Mouse (Mus musculus): ENCODE measurements around the gene Tssk4. TPM values are rescaled to one million over a fixed set of nuclear protein-coding genes. Genes with fewer than 3 reads are reported as not detected.

The Tssk4 gene
- total RNA-seq, 4 experiments from 2014 or later = 0.44 to 0.88 (median 0.52) TPM

Other genes starting within 250 kb of the Tssk4 start
- 100 to 1,000 TPM; 132 to 160 (median 146) TPM for gene Dhrs4, start 171.4 kb upstream of the Tssk4 start, total RNA-seq (2022)
- 1 to 10 TPM; 2.4 to 3.6 (median 2.4) TPM for gene Carmil3, start 159.5 kb upstream of the Tssk4 start, total RNA-seq (2022)
- gene Cpne6, start 139.7 kb upstream of the Tssk4 start, total RNA-seq (2022) = under 1 TPM in 1 of 4 experiments, not detected in 3; 0.12 TPM
- not detected for gene Nrl, start 125.2 kb upstream of the Tssk4 start, total RNA-seq (2022)
- 10 to 100 TPM in 2 of 4 experiments, 1 to 10 TPM in 2; 6.6 to 12.5 (median 9.3) TPM for gene Pck2, start 109.9 kb upstream of the Tssk4 start, total RNA-seq (2022)
- gene Dcaf11, start 90.2 kb upstream of the Tssk4 start, total RNA-seq (2022) = 100 to 1,000 TPM; 161 to 180 (median 166) TPM
- gene A730061H03Rik, start 89.8 kb upstream of the Tssk4 start, total RNA-seq (2022) = not detected
- 100 to 1,000 TPM; 165 to 203 (median 175) TPM for gene Fitm1, start 74.6 kb upstream of the Tssk4 start, total RNA-seq (2022)
- 100 to 1,000 TPM; 273 to 297 (median 284) TPM for gene Psme1, start 72.1 kb upstream of the Tssk4 start, total RNA-seq (2022)
- gene Emc9, start 64.9 kb upstream of the Tssk4 start, total RNA-seq (2022) = 10 to 100 TPM; 65.0 to 75.0 (median 68.2) TPM
- gene Psme2, start 59.1 kb upstream of the Tssk4 start, total RNA-seq (2022) = 100 to 1,000 TPM in 3 of 4 experiments, 10 to 100 TPM in 1; 92.6 to 112 (median 108) TPM
- gene Rnf31, start 58.5 kb upstream of the Tssk4 start, total RNA-seq (2022) = 10 to 100 TPM; 23.9 to 29.1 (median 26.9) TPM
- gene Irf9, start 46.6 kb upstream of the Tssk4 start, total RNA-seq (2022) = 1 to 10 TPM; 7.2 to 8.9 (median 8.4) TPM
- 1 to 10 TPM in 1 of 4 experiments, under 1 TPM in 3; 0.53 to 1.4 (median 0.67) TPM for gene Rec8, start 32.1 kb upstream of the Tssk4 start, total RNA-seq (2022)
- 10 to 100 TPM; 58.2 to 75.2 (median 71.6) TPM for gene Ipo4, start 14.2 kb upstream of the Tssk4 start, total RNA-seq (2022)
- 1 to 10 TPM; 1.6 to 3.3 (median 2.6) TPM for gene Gm49378, start 12.3 kb upstream of the Tssk4 start, total RNA-seq (2022)
- gene Tm9sf1, start 6.4 kb upstream of the Tssk4 start, total RNA-seq (2022) = 10 to 100 TPM; 38.9 to 44.2 (median 40.8) TPM
- 10 to 100 TPM; 46.2 to 64.1 (median 52.7) TPM for gene Mdp1, start 10.3 kb downstream of the Tssk4 start, total RNA-seq (2022)
- gene Gmpr2, start 21.8 kb downstream of the Tssk4 start, total RNA-seq (2022) = 10 to 100 TPM in 1 of 4 experiments, 1 to 10 TPM in 3; 7.8 to 11.2 (median 8.9) TPM
- gene Nedd8, start 21.9 kb downstream of the Tssk4 start, total RNA-seq (2022) = 100 to 1,000 TPM; 245 to 279 (median 255) TPM
- gene Tinf2, start 31.6 kb downstream of the Tssk4 start, total RNA-seq (2022) = 10 to 100 TPM; 11.1 to 15.2 (median 13.3) TPM
- gene Tgm1, start 63.7 kb downstream of the Tssk4 start, total RNA-seq (2022) = under 1 TPM; 0.16 to 0.43 (median 0.27) TPM
- gene Rabggta, start 72.1 kb downstream of the Tssk4 start, total RNA-seq (2022) = 10 to 100 TPM; 13.3 to 14.6 (median 14.5) TPM
- 10 to 100 TPM; 38.3 to 46.8 (median 43.2) TPM for gene Dhrs1, start 95.5 kb downstream of the Tssk4 start, total RNA-seq (2022)
- gene Nop9, start 95.5 kb downstream of the Tssk4 start, total RNA-seq (2022) = 10 to 100 TPM in 3 of 4 experiments, 1 to 10 TPM in 1; 9.6 to 13.2 (median 11.0) TPM
- 1 to 10 TPM in 3 of 4 experiments, under 1 TPM in 1; 0.95 to 1.9 (median 1.4) TPM for gene Cideb, start 108.3 kb downstream of the Tssk4 start, total RNA-seq (2022)
- gene Ltb4r2, start 111.2 kb downstream of the Tssk4 start, total RNA-seq (2022) = under 1 TPM; 0.06 to 0.19 (median 0.13) TPM
- under 1 TPM in 3 of 4 experiments, not detected in 1; 0.19 to 0.49 (median 0.26) TPM for gene Ltb4r1, start 115.8 kb downstream of the Tssk4 start, total RNA-seq (2022)
- 10 to 100 TPM; 13.0 to 22.0 (median 16.4) TPM for gene Adcy4, start 133.9 kb downstream of the Tssk4 start, total RNA-seq (2022)
- gene Ripk3, start 138.7 kb downstream of the Tssk4 start, total RNA-seq (2022) = 1 to 10 TPM; 2.2 to 6.2 (median 3.4) TPM
- gene Nfatc4, start 173.0 kb downstream of the Tssk4 start, total RNA-seq (2022) = 1 to 10 TPM; 3.3 to 4.2 (median 3.7) TPM
- gene Nynrin, start 203.8 kb downstream of the Tssk4 start, total RNA-seq (2022) = 10 to 100 TPM in 1 of 4 experiments, 1 to 10 TPM in 3; 4.4 to 11.5 (median 6.2) TPM
- gene Cbln3, start 234.2 kb downstream of the Tssk4 start, total RNA-seq (2022) = under 1 TPM in 1 of 4 experiments, not detected in 3; 0.06 TPM
- gene Khnyn, start 234.8 kb downstream of the Tssk4 start, total RNA-seq (2022) = 10 to 100 TPM in 2 of 4 experiments, 1 to 10 TPM in 2; 8.1 to 11.7 (median 10.3) TPM

Data from heart, adult 8-10 months (tissue).